Mouse (Mus musculus): ENCODE data around the gene Nxnl1. TPM values are rescaled to one million over a fixed set of nuclear protein-coding genes. Genes with fewer than 3 reads are reported as not detected.

Nxnl1 gene
- polyA plus RNA-seq, 1 experiment from 2014 or later = not detected

- Histone ChIP-seq H3K36me3 (peaks cover 25% of the 10 kb centered on the region), H3K9ac (no peak overlapping the region), H3K27me3 (no peaks in the 10 kb centered on the region), H3K4me3 (no peak overlapping the region), H3K4me2 (replicated peaks) (no peak overlapping the region), H3K4me1 (no peaks in the 10 kb centered on the region), H3K9me3 (no peaks in the 10 kb centered on the region), H3K27ac (no peak overlapping the region)
- whole genome bisulfite sequencing = 54% methylated on average over 1 of the region's 1 CpGs
- ATAC-seq (ENCODE audit: low FRiP score, low read depth) = no peak
Observed at GRCm38 (mm10) chr8:71579009-71579408, 12.6 kb upstream of the Nxnl1 start.

DNA sequence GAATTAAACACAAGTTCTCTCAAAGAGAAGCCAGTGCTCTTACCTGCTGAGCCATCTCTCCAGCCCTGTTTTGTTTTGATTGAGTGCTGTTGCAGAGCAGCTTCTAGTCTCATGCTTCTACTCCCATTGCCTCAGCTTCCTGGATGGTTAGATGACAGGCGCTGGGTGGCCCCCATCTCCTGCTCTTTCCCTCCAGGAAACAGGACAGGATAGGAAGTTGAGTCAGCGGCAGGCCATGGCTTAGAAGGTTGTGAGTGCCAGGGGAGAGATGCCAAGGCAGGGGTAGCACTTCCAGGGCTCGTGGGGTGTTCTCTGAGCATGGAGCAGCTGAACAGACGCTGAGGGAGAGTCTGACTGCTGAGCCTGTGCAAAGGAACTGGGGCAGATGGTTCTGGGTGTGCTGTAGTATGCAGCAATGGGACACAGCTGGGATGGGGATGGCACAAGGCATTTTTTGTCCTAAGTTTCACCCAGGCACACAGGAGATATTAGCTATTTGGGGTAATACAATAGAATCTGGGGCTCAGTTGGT lies 11.5 kb upstream of the Nxnl1 start:
- WGBS = 75% methylated on average over 4 of the region's 4 CpGs
- Histone ChIP-seq H3K4me2 (replicated peaks) (no peak overlapping the region), H3K4me1 (peaks cover 4% of the 10 kb centered on the region), H3K27ac (no peak overlapping the region), H3K36me3 (peaks cover 21% of the 10 kb centered on the region), H3K9ac (no peak overlapping the region), H3K4me3 (no peak overlapping the region), H3K9me3 (no peaks in the 10 kb centered on the region), H3K27me3 (no peaks in the 10 kb centered on the region)
- ATAC-seq (ENCODE audit: low FRiP score, low read depth) = no peak

GRCm38 (mm10) chr8:71575020-71575419 lies 8.6 kb upstream of the Nxnl1 start:
- 68% methylated on average over 1 of the region's 1 CpGs for WGBS
- Histone ChIP-seq H3K4me1 (peaks cover 23% of the 10 kb centered on the region), H3K4me2 (replicated peaks) (no peak overlapping the region), H3K27me3 (no peaks in the 10 kb centered on the region; the same call in 1 of the 2 replicates), H3K9ac (no peak overlapping the region), H3K36me3 (peaks cover under 1% of the 10 kb centered on the region; the same call in 1 of the 2 replicates), H3K4me3 (no peak overlapping the region), H3K9me3 (no peaks in the 10 kb centered on the region), H3K27ac (no peak overlapping the region)
- ATAC-seq (ENCODE audit: low FRiP score, low read depth) = no peak

- H3K27me3 ChIP-seq = no peaks in the 10 kb centered on the region; the same call in 1 of the 2 replicates
- no peaks in the 10 kb centered on the region; the same call in 1 of the 2 replicates for H3K36me3 ChIP-seq
- peaks cover 23% of the 10 kb centered on the region for H3K4me1 ChIP-seq
- H3K4me3 ChIP-seq = no peak overlapping the region
- ATAC-seq (ENCODE audit: low FRiP score, low read depth) = no peak
- WGBS = 72% methylated on average over 7 of the region's 7 CpGs
- H3K9me3 ChIP-seq = no peaks in the 10 kb centered on the region
- H3K9ac ChIP-seq = no peak overlapping the region
- no peak overlapping the region for H3K4me2 ChIP-seq (replicated peaks)
- H3K27ac ChIP-seq = no peak overlapping the region
Observed at GRCm38 (mm10) chr8:71574426-71574825, 8.0 kb upstream of the Nxnl1 start.

GRCm38 (mm10) chr8:71572847-71573633 lies 6.6 kb upstream of the Nxnl1 start:
- no peak for ATAC-seq (ENCODE audit: low FRiP score, low read depth)
- Histone ChIP-seq H3K27ac (peak overlapping the region; percentile 67), H3K9me3 (no peaks in the 10 kb centered on the region), H3K9ac (peak overlapping the region; percentile 39; the same call in 1 of the 2 replicates), H3K4me3 (peak overlapping the region; percentile 15), H3K4me1 (peaks cover 35% of the 10 kb centered on the region), H3K27me3 (peaks cover 11% of the 10 kb centered on the region), H3K36me3 (no peaks in the 10 kb centered on the region), H3K4me2 (replicated peaks) (peak overlapping the region; percentile 79)
- WGBS = 74% methylated on average over 9 of the region's 9 CpGs

DNA sequence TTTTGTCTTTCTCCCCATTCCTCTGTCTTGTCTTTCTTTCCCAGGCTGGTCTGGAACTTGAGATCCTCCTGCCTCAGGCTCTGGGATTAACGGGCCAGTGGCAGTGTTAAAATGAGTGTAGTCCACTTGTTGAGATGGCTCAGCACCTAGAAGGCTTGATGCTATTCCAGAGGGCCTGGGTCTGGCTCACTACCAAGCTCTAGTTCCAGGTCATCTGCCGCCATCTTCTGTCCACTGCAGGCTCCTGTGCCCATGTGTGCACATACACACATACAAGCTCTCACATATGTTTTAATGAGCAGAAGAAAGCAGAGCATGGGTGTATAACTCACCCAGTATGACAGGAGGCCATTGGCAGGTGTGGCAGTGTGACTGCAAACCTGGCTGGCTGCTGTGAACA lies 5.7 kb upstream of the Nxnl1 start:
- no peak overlapping the region for H3K9ac ChIP-seq
- 0 out of 2 replicates have a peak overlapping the region, but pooled peaks have one; percentile 10 for H3K27ac ChIP-seq
- WGBS = 83% methylated on average over 2 of the region's 2 CpGs
- H3K4me2 ChIP-seq (replicated peaks) = peak overlapping the region; percentile 79
- no peak overlapping the region for H3K4me3 ChIP-seq
- H3K4me1 ChIP-seq = peaks cover 35% of the 10 kb centered on the region
- no peak for ATAC-seq (ENCODE audit: low FRiP score, low read depth)
- no peaks in the 10 kb centered on the region for H3K9me3 ChIP-seq
- H3K36me3 ChIP-seq = no peaks in the 10 kb centered on the region
- peaks cover 20% of the 10 kb centered on the region for H3K27me3 ChIP-seq

DNA sequence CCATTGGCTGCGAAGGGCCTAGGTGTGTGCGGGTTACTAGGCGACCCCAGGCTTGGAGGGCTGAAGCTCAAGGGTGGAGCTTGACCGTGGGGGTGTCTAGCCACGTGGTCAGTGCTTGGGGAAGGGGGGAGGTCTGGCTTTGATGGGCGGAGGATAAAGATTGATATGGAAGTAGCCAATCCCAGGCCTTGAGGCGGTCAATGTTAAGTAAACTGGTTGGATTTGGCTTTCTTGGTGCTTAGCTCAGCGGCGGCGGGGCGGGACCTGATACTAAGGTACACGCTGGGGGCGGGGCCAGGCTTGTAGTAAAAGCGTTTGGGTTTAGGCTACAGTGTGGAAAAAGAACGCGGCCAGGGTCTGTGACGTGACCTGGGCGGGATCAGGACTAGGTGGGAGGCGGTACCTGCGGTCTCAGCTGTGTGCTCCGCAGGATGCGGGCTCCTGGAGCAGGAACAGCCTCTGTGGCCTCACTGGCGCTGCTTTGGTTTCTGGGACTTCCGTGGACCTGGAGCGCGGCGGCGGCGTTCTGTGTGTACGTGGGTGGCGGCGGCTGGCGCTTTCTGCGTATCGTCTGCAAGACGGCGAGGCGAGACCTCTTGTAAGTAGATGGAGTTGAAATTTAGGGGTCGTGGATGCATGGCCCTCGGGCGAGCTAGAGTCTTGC lies 4.0 kb upstream of the Nxnl1 start:
- Histone ChIP-seq H3K27ac (peak overlapping the region; percentile 88), H3K27me3 (peaks cover 37% of the 10 kb centered on the region), H3K4me2 (replicated peaks) (peak overlapping the region; percentile 79), H3K36me3 (no peaks in the 10 kb centered on the region), H3K4me3 (peak overlapping the region; percentile 69), H3K9ac (peak overlapping the region; percentile 74), H3K9me3 (no peaks in the 10 kb centered on the region), H3K4me1 (peaks cover 35% of the 10 kb centered on the region)
- peak; percentile 92 for ATAC-seq (ENCODE audit: low FRiP score, low read depth)
- WGBS = under 1% methylated on average over 41 of the region's 41 CpGs

- ATAC-seq (ENCODE audit: low FRiP score, low read depth) = peak; percentile 79
- H3K4me2 ChIP-seq (replicated peaks) = peak overlapping the region; percentile 79
- peak overlapping the region; percentile 69 for H3K4me3 ChIP-seq
- WGBS = under 1% methylated on average over 51 of the region's 51 CpGs
- H3K9ac ChIP-seq = peak overlapping the region; percentile 64
- H3K36me3 ChIP-seq = no peaks in the 10 kb centered on the region
- peaks cover 35% of the 10 kb centered on the region for H3K4me1 ChIP-seq
- H3K27ac ChIP-seq = peak overlapping the region; percentile 88
- no peaks in the 10 kb centered on the region for H3K9me3 ChIP-seq
- peaks cover 44% of the 10 kb centered on the region for H3K27me3 ChIP-seq
Observed at GRCm38 (mm10) chr8:71569366-71570290, 3.2 kb upstream of the Nxnl1 start.

- WGBS = 16% methylated on average over 6 of the region's 6 CpGs
- H3K27ac ChIP-seq = peak overlapping the region; percentile 28; the same call in 1 of the 2 replicates
- H3K9me3 ChIP-seq = peaks cover 7% of the 10 kb centered on the region
- peaks cover 51% of the 10 kb centered on the region for H3K27me3 ChIP-seq
- H3K36me3 ChIP-seq = no peaks in the 10 kb centered on the region
- no peak for ATAC-seq (ENCODE audit: low FRiP score, low read depth)
- H3K9ac ChIP-seq = peak overlapping the region; percentile 64; the same call in 1 of the 2 replicates
- peak overlapping the region; percentile 69 for H3K4me3 ChIP-seq
- H3K4me1 ChIP-seq = peaks cover 35% of the 10 kb centered on the region
- peak overlapping the region; percentile 79 for H3K4me2 ChIP-seq (replicated peaks)
Observed at GRCm38 (mm10) chr8:71568941-71569340, 2.5 kb upstream of the Nxnl1 start.

GRCm38 (mm10) chr8:71568387-71568937 lies 2.1 kb upstream of the Nxnl1 start, which contains the start of gene Slc27a1:
TSS of gene Slc27a1 (plus strand) at chr8:71568882.
- peak within 1 kb of the TSS; percentile 69 for H3K4me3 ChIP-seq
- H3K9ac ChIP-seq = peak within 1 kb of the TSS; percentile 64
- H3K36me3 ChIP-seq = no peaks in the 10 kb centered on the region
- peak within 1 kb of the TSS; percentile 88 for H3K27ac ChIP-seq
- peak within 1 kb of the TSS; percentile 79 for H3K4me2 ChIP-seq (replicated peaks)
- WGBS = 11% methylated on average over 13 of the region's 13 CpGs
- H3K27me3 ChIP-seq = peaks cover 56% of the 10 kb centered on the region
- peaks cover 9% of the 10 kb centered on the region for H3K9me3 ChIP-seq
- H3K4me1 ChIP-seq = peaks cover 35% of the 10 kb centered on the region
- no peak for ATAC-seq (ENCODE audit: low FRiP score, low read depth)

GRCm38 (mm10) chr8:71567587-71567986 lies 1.2 kb upstream of the Nxnl1 start:
- Histone ChIP-seq H3K4me3 (no peak overlapping the region), H3K27me3 (peaks cover 64% of the 10 kb centered on the region), H3K9me3 (peaks cover 9% of the 10 kb centered on the region), H3K9ac (no peak overlapping the region), H3K27ac (no peak overlapping the region), H3K4me2 (replicated peaks) (no peak overlapping the region), H3K36me3 (no peaks in the 10 kb centered on the region), H3K4me1 (peaks cover 34% of the 10 kb centered on the region)
- ATAC-seq (ENCODE audit: low FRiP score, low read depth) = no peak
- 68% methylated on average over 7 of the region's 7 CpGs for WGBS
